Mouse (Mus musculus) v-Abl transformed pro-B cells (cell line): Measurements from ENCODE around the gene Cdc27.
"Not testable (repeated sequence)": the region's sequence is repeated elsewhere in the genome, so short reads cannot be mapped to it uniquely, and the experiment has no call there.

Source experiments
- in situ Hi-C, 2 experiments: fragments of 400-800 bp; cut with MboI; formaldehyde crosslinking; loops; one replicate each; pipeline ENCODE4 v1.15.1; 2025; ENCODE audit not compliant: unreplicated experiment in 2 of 2

Gene Cdc27

GRCm38 (mm10) chr11:104576772-104577612 lies 26.6 kb upstream of the Cdc27 start:
- in situ Hi-C loops, result loop anchor here in 1 of 2 experiments (25.0 kb wide), 1 partner anchor 410 kb away; no protein-coding TSS in a partner anchor

- in situ Hi-C loops, result no loop called here
Observed at GRCm38 (mm10) chr11:104572566-104572965, 22.1 kb upstream of the Cdc27 start.

- in situ Hi-C loops, result no loop called here
Observed at GRCm38 (mm10) chr11:104572091-104572490, 21.7 kb upstream of the Cdc27 start.

- in situ Hi-C loops, result not testable (repeated sequence)
Observed at GRCm38 (mm10) chr11:104571373-104571772, 21.0 kb upstream of the Cdc27 start.

- in situ Hi-C loops, result not testable (repeated sequence)
Observed at GRCm38 (mm10) chr11:104570515-104570914, 20.1 kb upstream of the Cdc27 start.

- in situ Hi-C loops, result no loop called here
Observed at GRCm38 (mm10) chr11:104568326-104568725, 17.9 kb upstream of the Cdc27 start.

GRCm38 (mm10) chr11:104567736-104568135 lies 17.3 kb upstream of the Cdc27 start:
- in situ Hi-C loops, result no loop called here

GRCm38 (mm10) chr11:104566796-104567195 lies 16.4 kb upstream of the Cdc27 start:
- in situ Hi-C loops, result no loop called here

GRCm38 (mm10) chr11:104566097-104566496 lies 15.7 kb upstream of the Cdc27 start:
- in situ Hi-C loops, result no loop called here

- in situ Hi-C loops, result no loop called here
Observed at GRCm38 (mm10) chr11:104565172-104565571, 14.8 kb upstream of the Cdc27 start.

GRCm38 (mm10) chr11:104563496-104563895 lies 13.1 kb upstream of the Cdc27 start:
- in situ Hi-C loops, result no loop called here

- in situ Hi-C loops, result no loop called here
Observed at GRCm38 (mm10) chr11:104560971-104561370, 10.6 kb upstream of the Cdc27 start.

- in situ Hi-C loops, result no loop called here
Observed at GRCm38 (mm10) chr11:104558651-104559403, 8.4 kb upstream of the Cdc27 start.

- in situ Hi-C loops, result no loop called here
Observed at GRCm38 (mm10) chr11:104558065-104558464, 7.6 kb upstream of the Cdc27 start.

- in situ Hi-C loops, result loop anchor here (5.0 kb wide), 1 partner anchor 38 kb away; no protein-coding TSS in a partner anchor
Observed at GRCm38 (mm10) chr11:104549438-104550405, 698 bp downstream of the Cdc27 start.

GRCm38 (mm10) chr11:104547502-104547901 lies 2.9 kb downstream of the Cdc27 start:
- in situ Hi-C loops, result no loop called here

- in situ Hi-C loops, result no loop called here
Observed at GRCm38 (mm10) chr11:104544507-104544906, 5.9 kb downstream of the Cdc27 start.

GRCm38 (mm10) chr11:104543337-104543736 lies 7.1 kb downstream of the Cdc27 start:
- in situ Hi-C loops, result not testable (repeated sequence)

GRCm38 (mm10) chr11:104539811-104540210 lies 10.6 kb downstream of the Cdc27 start:
- in situ Hi-C loops, result no loop called here

GRCm38 (mm10) chr11:104537945-104538555 lies 12.4 kb downstream of the Cdc27 start:
- in situ Hi-C loops, result no loop called here
